Mouse (Mus musculus) neural tube, embryonic 15.5 days (tissue): Measurements from ENCODE around the gene Olfr444. TPM values are rescaled to one million over a fixed set of nuclear protein-coding genes. Genes with fewer than 3 reads are reported as not detected.

Source experiments
- ATAC-seq: fragments of 200-750 bp; cut with Nextera tagmentation; 2 replicates; pipeline ENCODE4 v1.8.0; 2017; ENCODE audit warnings: mild to moderate bottlenecking, moderate TSS enrichment, moderate library complexity; ENCODE audit not compliant: low FRiP score
- H3K27ac ChIP-seq: fragments of 300-500 bp; sonication (generic); replicated peaks from 2 replicates; pipeline ENCODE4 v1.5.1; 2015; ENCODE audit warnings: mild to moderate bottlenecking, inconsistent platforms
- H3K27me3 ChIP-seq: fragments of 300-500 bp; sonication (generic); replicated peaks from 2 replicates; pipeline ENCODE4 v1.6.1; 2015; ENCODE audit warnings: inconsistent platforms
- H3K36me3 ChIP-seq: fragments of 300-500 bp; sonication (generic); 2 replicates; pipeline ENCODE4 v1.6.1; 2015; ENCODE audit warnings: inconsistent platforms
- H3K4me1 ChIP-seq: fragments of 300-500 bp; sonication (generic); 2 replicates; pipeline ENCODE4 v1.6.1; 2015; ENCODE audit warnings: inconsistent platforms
- H3K4me2 ChIP-seq: fragments of 300-500 bp; sonication (generic); 2 replicates; pipeline ENCODE4 v1.6.1; 2015; ENCODE audit warnings: inconsistent platforms, mild to moderate bottlenecking, moderate library complexity
- H3K4me3 ChIP-seq: fragments of 300-500 bp; sonication (generic); replicated peaks from 2 replicates; pipeline ENCODE4 v1.5.1; 2015; ENCODE audit warnings: mild to moderate bottlenecking, inconsistent platforms
- H3K9ac ChIP-seq: fragments of 300-500 bp; sonication (generic); replicated peaks from 2 replicates; pipeline ENCODE4 v1.6.1; 2015; ENCODE audit warnings: mild to moderate bottlenecking, inconsistent platforms
- H3K9me3 ChIP-seq: fragments of 300-500 bp; sonication (generic); replicated peaks from 2 replicates; pipeline ENCODE4 v1.6.1; 2016; ENCODE audit warnings: inconsistent platforms
- WGBS: fragments of 180-500 bp; shearing (Covaris S2); methylation state at CpG from one replicate; pipeline ENCODE4 v1.1.7; 2015; ENCODE audit warnings: mixed read lengths; 5-methylcytosine and 5-hydroxymethylcytosine counted together
- polyA plus RNA-seq: library from polyadenylated mRNA; unstranded; fragments of >200 nt; fragmentation: Nextera tagmentation; extraction: Ambion mirVana; gene quantifications from 2 replicates; pipeline ENCODE4 v1.2.1, GENCODE M21; 2015

Olfr444 gene
- polyA plus RNA-seq: not detected in 2 replicates

GRCm38 (mm10) chr6:42948767-42949166 lies at the start of gene Olfr444:
Gene Olfr444, plus strand, starts transcription at chr6:42949067.
- H3K4me2 ChIP-seq: no peak within 1 kb of the TSS
- 88% methylated on average over 1 of the region's 1 CpGs for WGBS
- H3K9me3 ChIP-seq: no peaks in the 10 kb centered on the region
- no peak within 1 kb of the TSS for H3K9ac ChIP-seq
- H3K36me3 ChIP-seq: no peaks in the 10 kb centered on the region
- no peaks in the 10 kb centered on the region for H3K27me3 ChIP-seq
- no peak within 1 kb of the TSS for H3K4me3 ChIP-seq
- no peak for ATAC-seq
- no peak within 1 kb of the TSS for H3K27ac ChIP-seq
- no peaks in the 10 kb centered on the region for H3K4me1 ChIP-seq

DNA sequence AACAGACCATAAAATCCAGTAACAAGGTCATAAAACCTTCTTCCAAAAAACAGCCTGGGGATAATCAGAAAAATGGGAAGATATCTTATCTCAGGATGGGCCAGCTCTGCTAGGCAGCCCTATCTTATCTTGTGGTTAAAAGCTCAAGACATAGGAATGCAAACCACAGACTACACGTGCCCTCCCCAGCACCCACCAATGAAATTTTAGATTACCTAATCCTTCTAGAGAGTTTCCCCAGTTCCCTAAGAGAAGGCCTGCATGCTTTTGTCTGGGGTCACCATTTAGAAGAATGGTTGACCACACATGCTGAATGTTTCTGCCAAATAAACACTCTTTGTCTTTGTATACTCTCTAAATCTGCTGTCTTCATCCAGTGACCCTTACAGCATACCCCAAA lies 48.5 kb upstream of the Olfr444 start:
- H3K9me3 ChIP-seq: no peaks in the 10 kb centered on the region
- no peak for ATAC-seq
- H3K27ac ChIP-seq: no peak overlapping the region
- WGBS: 31% methylated on average over 1 of the region's 1 CpGs
- no peak overlapping the region for H3K4me3 ChIP-seq
- H3K27me3 ChIP-seq: no peaks in the 10 kb centered on the region
- H3K36me3 ChIP-seq: no peaks in the 10 kb centered on the region
- no peak overlapping the region for H3K4me2 ChIP-seq
- H3K4me1 ChIP-seq: no peaks in the 10 kb centered on the region
- no peak overlapping the region for H3K9ac ChIP-seq

GRCm38 (mm10) chr6:42908578-42908977 lies 40.3 kb upstream of the Olfr444 start, which contains the start of gene Olfr447:
Gene Olfr447, plus strand, starts transcription at chr6:42908878.
- H3K36me3 ChIP-seq: no peaks in the 10 kb centered on the region
- no peaks in the 10 kb centered on the region for H3K27me3 ChIP-seq
- no peak within 1 kb of the TSS for H3K4me2 ChIP-seq
- H3K9me3 ChIP-seq: no peaks in the 10 kb centered on the region
- no peak for ATAC-seq
- H3K9ac ChIP-seq: no peak within 1 kb of the TSS
- H3K4me3 ChIP-seq: no peak within 1 kb of the TSS
- H3K4me1 ChIP-seq: no peaks in the 10 kb centered on the region
- H3K27ac ChIP-seq: no peak within 1 kb of the TSS

DNA sequence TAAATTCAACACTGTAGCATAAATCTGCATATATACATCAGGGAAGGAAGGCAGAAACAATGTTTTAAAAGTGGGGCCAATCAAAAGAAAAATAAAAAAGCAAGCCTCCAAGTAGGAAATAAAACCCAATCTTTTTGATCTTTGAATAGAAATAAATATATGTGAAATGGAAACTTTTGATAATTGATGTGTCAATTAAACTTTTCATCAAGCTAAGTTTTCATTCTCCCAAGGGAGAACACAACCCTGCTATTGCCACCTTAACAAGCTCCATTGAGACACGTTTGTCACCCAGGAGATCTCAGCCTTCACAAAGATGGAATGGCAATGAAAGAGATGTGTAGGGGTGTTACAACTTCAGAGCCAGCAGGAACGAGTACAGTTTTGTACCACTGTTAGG lies 27.8 kb upstream of the Olfr444 start, which contains the start of gene Olfr446:
Gene Olfr446, plus strand, starts transcription at position 301 of the 400 bp plus-strand sequence.
- no peaks in the 10 kb centered on the region for H3K4me1 ChIP-seq
- no peak within 1 kb of the TSS for H3K4me2 ChIP-seq
- no peak for ATAC-seq
- 76% methylated on average over 2 of the region's 2 CpGs for WGBS
- H3K4me3 ChIP-seq: no peak within 1 kb of the TSS
- H3K9ac ChIP-seq: no peak within 1 kb of the TSS
- H3K36me3 ChIP-seq: no peaks in the 10 kb centered on the region
- no peaks in the 10 kb centered on the region for H3K27me3 ChIP-seq
- H3K27ac ChIP-seq: no peak within 1 kb of the TSS
- no peaks in the 10 kb centered on the region for H3K9me3 ChIP-seq

DNA sequence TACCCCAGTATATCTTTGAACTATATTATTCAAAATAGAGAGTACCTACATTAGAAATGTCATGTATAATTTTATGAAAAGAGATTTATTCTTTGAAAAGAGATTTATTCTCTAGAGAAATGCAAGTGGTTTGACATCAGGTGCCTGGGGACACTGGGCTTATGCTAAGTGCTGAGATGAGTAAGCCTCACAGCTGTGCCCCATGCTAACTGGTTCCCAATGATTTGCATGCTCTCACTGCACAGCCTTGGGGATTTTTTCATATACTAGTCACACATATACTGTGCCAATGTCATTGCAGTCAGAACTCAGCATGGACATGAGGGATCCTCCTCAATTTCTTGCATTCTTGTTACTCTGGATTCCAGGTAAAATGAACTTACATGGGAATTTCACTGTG lies 31.5 kb downstream of the Olfr444 start:
- Histone ChIP-seq H3K27ac (no peak overlapping the region), H3K4me2 (no peak overlapping the region), H3K36me3 (no peaks in the 10 kb centered on the region), H3K9ac (no peak overlapping the region), H3K27me3 (no peaks in the 10 kb centered on the region), H3K4me3 (no peak overlapping the region), H3K9me3 (no peaks in the 10 kb centered on the region), H3K4me1 (no peaks in the 10 kb centered on the region)
- no peak for ATAC-seq

Other genes with a start within 250 kb of the Olfr444 start
- 188 and 215 TPM in 2 replicates for gene Tcaf1, start 239.0 kb upstream of the Olfr444 start, polyA plus RNA-seq
- not detected in 2 replicates for gene Olfr453, start 209.7 kb upstream of the Olfr444 start, polyA plus RNA-seq
- not detected in 2 replicates for gene Olfr38, start 192.7 kb upstream of the Olfr444 start, polyA plus RNA-seq
- not detected in 2 replicates for gene Olfr452, start 164.0 kb upstream of the Olfr444 start, polyA plus RNA-seq
- not detected in 2 replicates for gene Olfr450, start 137.1 kb upstream of the Olfr444 start, polyA plus RNA-seq
- gene Olfr449, start 114.7 kb upstream of the Olfr444 start, polyA plus RNA-seq: not detected in 2 replicates
- not detected in 2 replicates for gene Olfr448, start 58.6 kb upstream of the Olfr444 start, polyA plus RNA-seq
- not detected in 2 replicates for gene Olfr447, start 40.2 kb upstream of the Olfr444 start, polyA plus RNA-seq
- gene Olfr446, start 27.7 kb upstream of the Olfr444 start, polyA plus RNA-seq: not detected in 2 replicates
- gene Olfr441, start 157.3 kb downstream of the Olfr444 start, polyA plus RNA-seq: not detected in 2 replicates
- gene Olfr237-ps1, start 197.5 kb downstream of the Olfr444 start, polyA plus RNA-seq: not detected in 2 replicates
- not detected in 2 replicates for gene Olfr437, start 214.2 kb downstream of the Olfr444 start, polyA plus RNA-seq
- gene Olfr13, start 223.1 kb downstream of the Olfr444 start, polyA plus RNA-seq: not detected in 2 replicates
- not detected in 2 replicates for gene Olfr435, start 248.1 kb downstream of the Olfr444 start, polyA plus RNA-seq